Mouse (Mus musculus) layer of hippocampus, adult 2 months (tissue): ENCODE measurements around the gene Gins1. TPM values are rescaled to one million over a fixed set of nuclear protein-coding genes. Genes with fewer than 3 reads are reported as not detected.

Source experiments
- DNase-seq, 2 experiments: peaks; one replicate each; pipeline ENCODE4 v3.0.0; 2022; ENCODE audit warnings: low spot score in 2 of 2
- H3K27ac ChIP-seq: fragments of 200-600 bp; 2 replicates; pipeline ENCODE4 v1.8.1; 2022
- H3K4me3 ChIP-seq: fragments of 200-600 bp; 2 replicates; pipeline ENCODE4 v1.8.1; 2022; ENCODE audit warnings: mild to moderate bottlenecking
- CTCF ChIP-seq: fragments of 200-600 bp; conservative IDR thresholded peaks from 2 replicates; pipeline ENCODE4 v1.8.1; 2022; ENCODE audit warnings: antibody characterized with exemption, mild to moderate bottlenecking, moderate library complexity
- total RNA-seq, 2 experiments: library from RNA; stranded (reverse); gene quantifications; 2 replicates each; pipeline ENCODE4 v1.2.3; 2021

Gene Gins1
- total RNA-seq, 2 experiments from 2014 or later, result 1.0 to 2.0 TPM

GRCm38 (mm10) chr2:150949652-150950051 is 44.5 kb downstream of the Gins1 start:
- Histone ChIP-seq H3K27ac (no peak overlapping the region), H3K4me3 (no peak overlapping the region)
- no peak for DNase-seq
- no peak for TF ChIP-seq CTCF

- no peak for DNase-seq
- TF ChIP-seq CTCF, result no peak
Measured at GRCm38 (mm10) chr2:150950056-150950455, 44.9 kb downstream of the Gins1 start.

GRCm38 (mm10) chr2:150951201-150951600 is 46.0 kb downstream of the Gins1 start:
- Histone ChIP-seq H3K4me3 (no peak overlapping the region), H3K27ac (no peak overlapping the region)
- no peak for DNase-seq
- no peak for TF ChIP-seq CTCF

More at GRCm38 (mm10) chr2:150950056-150950455, 44.9 kb downstream of the Gins1 start:
- Histone ChIP-seq H3K27ac (no peak overlapping the region), H3K4me3 (no peak overlapping the region)

- no peak for DNase-seq
- Histone ChIP-seq H3K4me3 (no peak overlapping the region), H3K27ac (no peak overlapping the region)
- no peak for TF ChIP-seq CTCF
Measured at GRCm38 (mm10) chr2:150955859-150956258, 50.7 kb downstream of the Gins1 start.

- peak; percentile 41 to 42 for DNase-seq
- TF ChIP-seq CTCF, result no peak
- no peak overlapping the region for H3K4me3 ChIP-seq
- H3K27ac ChIP-seq, result peak overlapping the region; percentile 61
Measured at GRCm38 (mm10) chr2:150959521-150959920, 54.3 kb downstream of the Gins1 start.

- TF ChIP-seq CTCF, result no peak
- Histone ChIP-seq H3K4me3 (no peak overlapping the region), H3K27ac (no peak overlapping the region)
- DNase-seq, result no peak
Measured at GRCm38 (mm10) chr2:150963246-150963645, 58.0 kb downstream of the Gins1 start.

GRCm38 (mm10) chr2:150964641-150965040 is 59.4 kb downstream of the Gins1 start:
- Histone ChIP-seq H3K27ac (no peak overlapping the region), H3K4me3 (no peak overlapping the region)
- TF ChIP-seq CTCF, result no peak
- no peak for DNase-seq

GRCm38 (mm10) chr2:150965951-150966350 is 60.8 kb downstream of the Gins1 start:
- no peak for TF ChIP-seq CTCF
- Histone ChIP-seq H3K4me3 (no peak overlapping the region), H3K27ac (no peak overlapping the region)
- DNase-seq, result no peak

- Histone ChIP-seq H3K4me3 (no peak overlapping the region), H3K27ac (no peak overlapping the region)
- no peak for TF ChIP-seq CTCF
- no peak for DNase-seq
Measured at GRCm38 (mm10) chr2:150967491-150967890, 62.3 kb downstream of the Gins1 start.

- DNase-seq, result no peak
- TF ChIP-seq CTCF, result no peak
- Histone ChIP-seq H3K4me3 (no peak overlapping the region), H3K27ac (no peak overlapping the region)
Measured at GRCm38 (mm10) chr2:150969231-150969630, 64.0 kb downstream of the Gins1 start.

GRCm38 (mm10) chr2:150971856-150972255 is 66.7 kb downstream of the Gins1 start:
- Histone ChIP-seq H3K27ac (no peak overlapping the region), H3K4me3 (no peak overlapping the region)
- TF ChIP-seq CTCF, result no peak
- no peak for DNase-seq

GRCm38 (mm10) chr2:150972681-150973080 is 67.5 kb downstream of the Gins1 start:
- Histone ChIP-seq H3K27ac (no peak overlapping the region), H3K4me3 (no peak overlapping the region)
- TF ChIP-seq CTCF, result no peak
- no peak for DNase-seq

GRCm38 (mm10) chr2:150973401-150974115 is 68.4 kb downstream of the Gins1 start:
- Histone ChIP-seq H3K27ac (no peak overlapping the region), H3K4me3 (no peak overlapping the region)
- TF ChIP-seq CTCF, result no peak
- DNase-seq, result no peak

- no peak overlapping the region for H3K27ac ChIP-seq
- no peak for TF ChIP-seq CTCF
- H3K4me3 ChIP-seq, result no peak overlapping the region
- no peak for DNase-seq
Measured at GRCm38 (mm10) chr2:150976871-150977270, 71.7 kb downstream of the Gins1 start.
